Mouse (Mus musculus): ENCODE results near the gene Nle1. TPM values are rescaled to one million over a fixed set of nuclear protein-coding genes. Genes with fewer than 3 reads are reported as not detected.

The Nle1 gene
- polyA plus RNA-seq, 1 experiment, result 53.5 TPM

DNA sequence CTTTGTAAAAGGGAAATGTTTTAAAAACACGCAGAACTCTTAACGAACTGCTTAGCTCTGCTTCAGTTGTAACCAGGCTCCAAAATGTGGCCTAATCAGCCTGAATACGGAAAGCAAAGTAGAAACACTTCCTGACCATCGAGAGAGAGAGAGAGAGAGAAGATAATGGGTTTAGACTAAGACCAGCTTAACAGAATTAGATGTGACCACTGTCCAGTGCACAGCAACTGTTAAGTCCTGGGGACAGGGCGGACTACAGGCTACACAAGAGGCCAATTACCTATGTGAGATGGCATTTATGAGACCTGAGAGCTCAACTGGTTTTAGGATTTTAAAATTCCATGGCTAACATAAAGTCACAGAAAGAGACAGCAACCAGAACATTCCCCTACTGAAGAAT lies 40.3 kb downstream of the Nle1 start:
- H3K36me3 ChIP-seq (ENCODE audit: control insufficient read depth, insufficient read depth, low read length), result 0 out of 2 replicates have a peak, but pooled peaks cover 1% of the 10 kb centered on the region
- H3K27ac ChIP-seq (ENCODE audit: insufficient read depth, low read length), result no peak overlapping the region
- DNase-seq (ENCODE audit: low read depth in 1 of 2, low spot score in 2 of 2), result no peak
- H3K4me3 ChIP-seq (ENCODE audit: extremely low read depth, insufficient read depth, insufficient read length), result no peak overlapping the region
- TF ChIP-seq CTCF (IDR thresholded peaks at IDR 0.05; ENCODE audit: extremely low read depth, insufficient read depth, insufficient read length, insufficient replicate concordance) (no peak), POLR2A (IDR thresholded peaks at IDR 0.05; ENCODE audit: low read depth, low read length) (no peak)
- 58% methylated on average over 5 of the region's 5 CpGs for WGBS
- H3K27me3 ChIP-seq (ENCODE audit: control insufficient read depth, insufficient read depth, low read length), result no peaks in the 10 kb centered on the region
- peaks cover 5% of the 10 kb centered on the region for H3K4me1 ChIP-seq (ENCODE audit: control insufficient read depth, insufficient read depth, insufficient read length)

DNA sequence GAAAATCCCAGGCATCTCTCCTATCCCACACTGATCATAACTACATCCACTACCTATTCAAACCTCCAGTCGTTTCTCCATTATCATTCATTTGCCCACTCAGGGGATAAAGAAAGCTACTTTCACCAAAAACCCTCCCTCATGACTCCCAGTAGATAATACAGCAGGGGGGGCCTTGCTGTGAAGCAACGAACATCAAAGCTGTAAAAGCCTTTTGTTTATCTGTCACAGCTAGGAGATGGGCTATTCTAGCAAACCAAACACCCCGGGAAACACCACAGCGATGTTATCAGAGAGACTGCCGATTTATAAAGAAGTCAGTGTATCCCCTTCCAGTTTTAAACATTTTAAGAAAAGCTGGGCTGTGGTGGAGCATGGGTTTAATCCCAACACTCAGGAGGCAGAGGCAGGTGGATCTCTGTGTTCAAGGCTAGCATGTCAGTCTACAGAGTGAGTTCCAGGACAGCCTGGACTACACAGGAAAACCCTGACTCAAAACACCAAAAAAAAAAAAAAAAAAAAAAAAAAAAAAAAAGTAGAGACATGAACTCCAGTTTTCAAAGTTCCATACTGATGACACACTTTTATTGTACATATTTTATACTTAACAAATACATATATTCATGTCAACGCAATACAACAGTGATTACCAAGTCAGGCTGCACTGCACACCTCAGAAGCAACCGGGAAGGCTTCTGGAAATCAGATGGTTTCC lies 41.2 kb downstream of the Nle1 start:
- WGBS, result 57% methylated on average over 7 of the region's 7 CpGs
- Histone ChIP-seq H3K4me1 (ENCODE audit: control insufficient read depth, insufficient read depth, insufficient read length) (peaks cover 5% of the 10 kb centered on the region), H3K27ac (ENCODE audit: insufficient read depth, low read length) (no peak overlapping the region), H3K36me3 (ENCODE audit: control insufficient read depth, insufficient read depth, low read length) (0 out of 2 replicates have a peak, but pooled peaks cover 1% of the 10 kb centered on the region), H3K4me3 (ENCODE audit: extremely low read depth, insufficient read depth, insufficient read length) (no peak overlapping the region), H3K27me3 (ENCODE audit: control insufficient read depth, insufficient read depth, low read length) (no peaks in the 10 kb centered on the region)
- DNase-seq (ENCODE audit: low read depth in 1 of 2, low spot score in 2 of 2), result no peak
- TF ChIP-seq POLR2A (IDR thresholded peaks at IDR 0.05; ENCODE audit: low read depth, low read length) (no peak), CTCF (IDR thresholded peaks at IDR 0.05; ENCODE audit: extremely low read depth, insufficient read depth, insufficient read length, insufficient replicate concordance) (no peak)

DNA sequence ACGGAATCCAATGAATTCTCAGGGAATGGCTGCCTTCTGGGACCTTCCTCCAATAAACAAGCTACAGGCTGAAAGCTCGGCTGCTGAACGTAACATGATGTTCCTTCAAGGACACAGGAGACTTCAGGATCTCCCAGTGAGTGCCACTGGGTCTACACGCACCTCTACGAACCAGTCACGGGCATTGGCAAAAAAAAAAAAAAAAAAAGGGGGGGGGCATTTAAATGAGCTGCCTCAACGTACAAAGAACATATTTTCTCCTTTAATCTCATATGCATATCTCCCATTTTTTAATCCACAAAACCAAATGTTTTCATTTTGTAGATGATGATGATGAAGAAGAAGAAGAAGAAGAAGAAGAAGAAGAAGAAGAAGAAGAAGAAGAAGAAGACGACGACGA lies 42.3 kb downstream of the Nle1 start:
- WGBS, result 77% methylated on average over 10 of the region's 10 CpGs
- TF ChIP-seq POLR2A (IDR thresholded peaks at IDR 0.05; ENCODE audit: low read depth, low read length), result no peak
- TF ChIP-seq CTCF (IDR thresholded peaks at IDR 0.05; ENCODE audit: extremely low read depth, insufficient read depth, insufficient read length, insufficient replicate concordance), result no peak
- peaks cover 5% of the 10 kb centered on the region for H3K4me1 ChIP-seq (ENCODE audit: control insufficient read depth, insufficient read depth, insufficient read length)
- no peak overlapping the region for H3K27ac ChIP-seq (ENCODE audit: insufficient read depth, low read length)
- H3K4me3 ChIP-seq (ENCODE audit: extremely low read depth, insufficient read depth, insufficient read length), result no peak overlapping the region
- DNase-seq (ENCODE audit: low read depth in 1 of 2, low spot score in 2 of 2), result no peak
- no peaks in the 10 kb centered on the region for H3K27me3 ChIP-seq (ENCODE audit: control insufficient read depth, insufficient read depth, low read length)
- H3K36me3 ChIP-seq (ENCODE audit: control insufficient read depth, insufficient read depth, low read length), result 0 out of 2 replicates have a peak, but pooled peaks cover 1% of the 10 kb centered on the region

DNA sequence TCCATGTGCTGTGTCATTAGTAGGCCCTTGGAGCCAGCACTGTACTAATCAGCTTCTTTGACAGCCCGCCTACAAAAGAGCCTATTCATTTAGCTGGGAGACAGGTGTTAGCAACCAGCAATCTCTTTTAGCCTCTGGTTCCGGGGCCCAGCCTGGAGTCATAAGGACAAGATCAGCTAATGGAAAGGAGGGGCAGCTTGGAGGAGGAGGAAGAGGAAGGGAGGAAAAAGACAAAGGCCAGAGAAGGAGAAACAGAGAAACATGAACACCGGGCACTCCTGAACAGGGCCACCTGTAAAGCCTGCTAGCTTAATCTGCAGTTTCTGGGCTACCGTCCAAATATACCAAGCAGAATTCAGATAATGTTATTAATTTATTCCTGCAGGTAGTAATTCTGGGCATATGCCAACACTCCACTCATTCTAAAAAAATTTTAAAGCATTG lies 44.7 kb downstream of the Nle1 start:
- Histone ChIP-seq H3K27me3 (ENCODE audit: control insufficient read depth, insufficient read depth, low read length) (no peaks in the 10 kb centered on the region), H3K4me1 (ENCODE audit: control insufficient read depth, insufficient read depth, insufficient read length) (no peaks in the 10 kb centered on the region; the same call in 1 of the 2 replicates), H3K4me3 (ENCODE audit: extremely low read depth, insufficient read depth, insufficient read length) (no peak overlapping the region), H3K27ac (ENCODE audit: insufficient read depth, low read length) (no peak overlapping the region), H3K36me3 (ENCODE audit: control insufficient read depth, insufficient read depth, low read length) (0 out of 2 replicates have a peak, but pooled peaks cover 1% of the 10 kb centered on the region)
- whole genome bisulfite sequencing, result 81% methylated on average over 4 of the region's 4 CpGs
- no peak for TF ChIP-seq POLR2A (IDR thresholded peaks at IDR 0.05; ENCODE audit: low read depth, low read length)
- no peak for TF ChIP-seq CTCF (IDR thresholded peaks at IDR 0.05; ENCODE audit: extremely low read depth, insufficient read depth, insufficient read length, insufficient replicate concordance)
- DNase-seq (ENCODE audit: low read depth in 1 of 2, low spot score in 2 of 2), result no peak

DNA sequence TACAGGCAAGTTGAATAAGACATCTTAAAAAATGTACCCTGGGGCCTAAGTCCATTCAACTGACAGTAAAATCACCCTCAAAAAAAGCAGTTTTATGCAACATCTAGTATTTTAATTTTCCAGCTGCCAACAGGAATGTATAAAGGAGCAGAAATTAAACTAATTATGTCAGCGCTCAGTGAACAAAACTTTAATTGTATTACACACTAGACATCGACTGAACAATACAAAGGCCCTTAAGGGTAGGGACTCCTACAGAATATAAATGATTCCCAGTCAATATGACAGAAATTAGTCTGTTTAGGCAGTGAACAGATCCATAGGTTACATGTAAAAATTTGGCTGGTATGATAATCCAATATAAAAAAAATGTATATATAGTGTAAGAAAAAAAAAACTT lies 45.2 kb downstream of the Nle1 start:
- Histone ChIP-seq H3K4me3 (ENCODE audit: extremely low read depth, insufficient read depth, insufficient read length) (no peak overlapping the region), H3K36me3 (ENCODE audit: control insufficient read depth, insufficient read depth, low read length) (0 out of 2 replicates have a peak, but pooled peaks cover 1% of the 10 kb centered on the region), H3K27me3 (ENCODE audit: control insufficient read depth, insufficient read depth, low read length) (no peaks in the 10 kb centered on the region), H3K27ac (ENCODE audit: insufficient read depth, low read length) (no peak overlapping the region), H3K4me1 (ENCODE audit: control insufficient read depth, insufficient read depth, insufficient read length) (no peaks in the 10 kb centered on the region; the same call in 1 of the 2 replicates)
- TF ChIP-seq POLR2A (IDR thresholded peaks at IDR 0.05; ENCODE audit: low read depth, low read length), result no peak
- 93% methylated on average over 2 of the region's 2 CpGs for WGBS
- no peak for DNase-seq (ENCODE audit: low read depth in 1 of 2, low spot score in 2 of 2)

DNA sequence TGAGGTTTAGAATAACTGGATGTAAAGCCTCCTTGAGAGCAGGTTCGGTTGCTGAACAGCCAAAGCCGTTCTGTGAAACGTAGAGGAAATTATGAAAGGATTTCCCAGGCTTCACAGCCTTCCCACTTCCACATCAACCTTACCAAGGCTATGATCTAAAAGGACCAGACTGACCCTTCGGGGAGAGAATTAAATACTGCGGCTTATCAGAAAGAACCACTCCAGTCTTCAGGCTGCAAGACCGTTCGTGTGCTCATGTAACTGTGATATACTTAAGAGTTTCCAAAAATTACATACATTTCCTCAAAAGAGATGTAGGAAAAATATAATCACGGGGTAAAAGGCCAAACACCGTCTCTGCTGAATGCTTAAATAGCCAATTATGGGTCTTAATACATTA lies 45.6 kb downstream of the Nle1 start:
- no peak for TF ChIP-seq CTCF (IDR thresholded peaks at IDR 0.05; ENCODE audit: extremely low read depth, insufficient read depth, insufficient read length, insufficient replicate concordance)
- TF ChIP-seq POLR2A (IDR thresholded peaks at IDR 0.05; ENCODE audit: low read depth, low read length), result no peak
- WGBS, result 83% methylated on average over 9 of the region's 9 CpGs
- Histone ChIP-seq H3K4me1 (ENCODE audit: control insufficient read depth, insufficient read depth, insufficient read length) (no peaks in the 10 kb centered on the region; the same call in 1 of the 2 replicates), H3K27me3 (ENCODE audit: control insufficient read depth, insufficient read depth, low read length) (no peaks in the 10 kb centered on the region), H3K27ac (ENCODE audit: insufficient read depth, low read length) (no peak overlapping the region), H3K36me3 (ENCODE audit: control insufficient read depth, insufficient read depth, low read length) (0 out of 2 replicates have a peak, but pooled peaks cover 1% of the 10 kb centered on the region), H3K4me3 (ENCODE audit: extremely low read depth, insufficient read depth, insufficient read length) (no peak overlapping the region)
- no peak for DNase-seq (ENCODE audit: low read depth in 1 of 2, low spot score in 2 of 2)

DNA sequence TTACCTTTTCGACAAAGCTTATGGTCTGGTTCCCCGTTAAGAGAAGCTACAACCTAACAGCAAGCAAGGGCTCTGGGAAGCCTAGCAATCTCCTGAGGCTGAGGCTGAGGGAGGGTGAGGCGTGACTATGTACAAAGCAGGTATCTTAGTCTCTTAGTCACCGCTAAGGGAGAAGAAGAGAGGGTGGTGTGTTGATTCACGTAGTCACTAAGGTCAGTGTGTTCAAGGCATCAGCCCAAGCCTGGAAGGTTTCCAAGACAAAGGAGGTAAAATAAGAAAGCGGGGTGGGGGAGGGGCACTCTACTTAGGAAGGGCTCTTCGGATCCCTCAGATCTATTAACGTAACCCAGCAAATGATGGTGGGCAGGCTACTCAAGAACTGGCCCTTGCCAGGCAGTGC lies 46.7 kb downstream of the Nle1 start:
- 0 out of 2 replicates have a peak, but pooled peaks cover 1% of the 10 kb centered on the region for H3K36me3 ChIP-seq (ENCODE audit: control insufficient read depth, insufficient read depth, low read length)
- TF ChIP-seq POLR2A (IDR thresholded peaks at IDR 0.05; ENCODE audit: low read depth, low read length), result no peak
- TF ChIP-seq CTCF (IDR thresholded peaks at IDR 0.05; ENCODE audit: extremely low read depth, insufficient read depth, insufficient read length, insufficient replicate concordance), result no peak
- WGBS, result 76% methylated on average over 8 of the region's 8 CpGs
- no peaks in the 10 kb centered on the region for H3K27me3 ChIP-seq (ENCODE audit: control insufficient read depth, insufficient read depth, low read length)
- no peak overlapping the region for H3K27ac ChIP-seq (ENCODE audit: insufficient read depth, low read length)
- DNase-seq (ENCODE audit: low read depth in 1 of 2, low spot score in 2 of 2), result no peak
- no peaks in the 10 kb centered on the region; the same call in 1 of the 2 replicates for H3K4me1 ChIP-seq (ENCODE audit: control insufficient read depth, insufficient read depth, insufficient read length)
- no peak overlapping the region for H3K4me3 ChIP-seq (ENCODE audit: extremely low read depth, insufficient read depth, insufficient read length)
